Mouse (Mus musculus): ENCODE data around the gene Ndufs4. TPM values are rescaled to one million over a fixed set of nuclear protein-coding genes. Genes with fewer than 3 reads are reported as not detected.
"Not testable (repeated sequence)": the region's sequence is repeated elsewhere in the genome, so short reads cannot be mapped to it uniquely, and the experiment has no call there.

Ndufs4 gene
- total and polyA plus RNA-seq, 2 experiments from 2014 or later: 47.7 to 422 TPM

DNA sequence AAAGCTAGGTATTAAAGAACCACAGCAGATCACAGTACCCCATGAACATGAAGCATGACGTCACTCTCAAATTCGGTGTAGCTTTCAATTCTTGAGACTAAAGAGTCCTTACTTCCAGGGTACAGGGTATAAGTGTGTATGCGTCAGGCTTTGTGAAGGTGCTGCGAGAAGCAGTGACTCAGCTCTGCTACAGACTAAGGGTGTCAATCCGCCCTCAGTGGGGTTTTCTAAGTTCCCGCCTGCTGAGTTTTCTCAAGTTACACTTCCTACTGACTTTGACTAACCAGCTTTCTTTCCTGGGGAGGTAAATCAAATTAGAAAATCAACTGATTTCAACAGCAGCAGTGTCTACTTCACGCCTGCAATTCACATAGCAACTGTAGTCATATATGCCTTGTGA is 83.4 kb downstream of the Ndufs4 start:
- no peak for TF ChIP-seq CTCF (IDR thresholded peaks at IDR 0.05; ENCODE audit: low read depth)
- Histone ChIP-seq H3K4me1 (ENCODE audit: insufficient read depth, low read length) (no peaks in the 10 kb centered on the region), H3K27ac (no peak overlapping the region), H3K9me3 (ENCODE audit: low read length) (no peaks in the 10 kb centered on the region), H3K36me3 (ENCODE audit: insufficient read depth, low read length) (no peaks in the 10 kb centered on the region), H3K9ac (replicated peaks; ENCODE audit: low read length) (no peak overlapping the region), H3K27me3 (ENCODE audit: insufficient read depth, low read length) (no peaks in the 10 kb centered on the region), H3K4me2 (ENCODE audit: low read depth, low read length) (no peak overlapping the region), H3K4me3 (ENCODE audit: low read length) (no peak overlapping the region)
- DNase-seq (ENCODE audit: low spot score) (no peak), ATAC-seq (no peak)
- WGBS: 87% methylated on average over 7 of the region's 7 CpGs

- Histone ChIP-seq H3K9ac (replicated peaks; ENCODE audit: low read length) (no peak overlapping the region), H3K4me1 (ENCODE audit: insufficient read depth, low read length) (no peaks in the 10 kb centered on the region), H3K27me3 (ENCODE audit: insufficient read depth, low read length) (no peaks in the 10 kb centered on the region), H3K36me3 (ENCODE audit: insufficient read depth, low read length) (no peaks in the 10 kb centered on the region), H3K4me3 (ENCODE audit: low read length) (no peak overlapping the region), H3K9me3 (ENCODE audit: low read length) (no peaks in the 10 kb centered on the region), H3K27ac (no peak overlapping the region), H3K4me2 (ENCODE audit: low read depth, low read length) (no peak overlapping the region)
- ATAC-seq (no peak), DNase-seq (ENCODE audit: low spot score) (no peak)
- 87% methylated on average over 4 of the region's 4 CpGs for WGBS
- TF ChIP-seq CTCF (IDR thresholded peaks at IDR 0.05; ENCODE audit: low read depth): no peak
Measured at GRCm38 (mm10) chr13:114303466-114304175, 84.4 kb downstream of the Ndufs4 start.

DNA sequence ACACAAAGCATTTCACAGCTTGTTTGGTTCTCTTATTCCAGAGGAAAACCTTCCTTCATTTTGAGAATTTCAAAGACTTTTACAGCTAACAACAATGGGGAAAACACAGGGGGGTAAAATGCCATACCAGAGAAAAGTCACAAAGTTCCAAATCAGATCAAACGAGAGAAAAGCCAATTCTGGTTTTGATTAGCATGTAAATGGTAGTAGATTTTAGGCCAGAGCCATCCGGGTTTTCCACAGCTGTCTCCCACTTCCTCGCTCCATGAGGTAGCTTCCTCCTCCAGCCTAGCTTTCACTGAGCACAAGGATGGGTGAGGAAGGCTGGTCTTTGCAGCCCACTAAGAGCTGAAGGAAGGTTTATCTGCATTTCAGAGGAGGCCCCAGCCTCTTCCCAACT is 90.3 kb downstream of the Ndufs4 start:
- DNase-seq (ENCODE audit: low spot score) (no peak), ATAC-seq (no peak)
- no peak overlapping the region for H3K27ac ChIP-seq
- no peak for TF ChIP-seq CTCF (IDR thresholded peaks at IDR 0.05; ENCODE audit: low read depth)
- no peak overlapping the region for H3K9ac ChIP-seq (replicated peaks; ENCODE audit: low read length)
- no peaks in the 10 kb centered on the region for H3K36me3 ChIP-seq (ENCODE audit: insufficient read depth, low read length)
- no peaks in the 10 kb centered on the region for H3K4me1 ChIP-seq (ENCODE audit: insufficient read depth, low read length)
- H3K4me2 ChIP-seq (ENCODE audit: low read depth, low read length): no peak overlapping the region
- H3K9me3 ChIP-seq (ENCODE audit: low read length): no peaks in the 10 kb centered on the region
- no peak overlapping the region for H3K4me3 ChIP-seq (ENCODE audit: low read length)
- 39% methylated on average over 3 of the region's 3 CpGs for WGBS
- H3K27me3 ChIP-seq (ENCODE audit: insufficient read depth, low read length): no peaks in the 10 kb centered on the region

DNA sequence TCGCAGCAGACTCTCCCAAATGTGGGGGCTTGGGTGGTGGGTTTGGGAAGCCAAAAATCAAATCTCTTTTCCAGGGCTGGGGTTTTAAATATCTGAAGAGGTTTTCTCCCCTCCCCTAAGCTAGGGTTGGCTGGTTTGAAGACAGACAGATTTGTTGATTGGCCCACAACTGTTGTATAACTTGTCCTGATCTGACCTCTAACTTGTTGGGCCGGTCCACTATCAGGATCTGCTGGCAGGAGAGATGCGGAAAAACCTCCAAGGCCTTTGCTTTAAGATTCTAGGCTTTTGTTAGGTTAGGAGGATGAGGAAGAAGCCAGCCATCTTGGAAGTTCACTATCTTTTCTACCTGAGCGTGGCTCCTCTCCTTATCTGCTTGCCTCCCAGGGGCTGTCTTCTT is 91.5 kb downstream of the Ndufs4 start:
- no peaks in the 10 kb centered on the region for H3K27me3 ChIP-seq (ENCODE audit: insufficient read depth, low read length)
- no peak for ATAC-seq
- no peaks in the 10 kb centered on the region for H3K36me3 ChIP-seq (ENCODE audit: insufficient read depth, low read length)
- 96% methylated on average over 4 of the region's 4 CpGs for WGBS
- no peak overlapping the region for H3K9ac ChIP-seq (replicated peaks; ENCODE audit: low read length)
- H3K27ac ChIP-seq: no peak overlapping the region
- no peaks in the 10 kb centered on the region for H3K4me1 ChIP-seq (ENCODE audit: insufficient read depth, low read length)
- no peak for TF ChIP-seq CTCF (IDR thresholded peaks at IDR 0.05; ENCODE audit: low read depth)
- no peak overlapping the region for H3K4me2 ChIP-seq (ENCODE audit: low read depth, low read length)
- H3K4me3 ChIP-seq (ENCODE audit: low read length): no peak overlapping the region
- DNase-seq (ENCODE audit: low spot score): no peak
- H3K9me3 ChIP-seq (ENCODE audit: low read length): no peaks in the 10 kb centered on the region

DNA sequence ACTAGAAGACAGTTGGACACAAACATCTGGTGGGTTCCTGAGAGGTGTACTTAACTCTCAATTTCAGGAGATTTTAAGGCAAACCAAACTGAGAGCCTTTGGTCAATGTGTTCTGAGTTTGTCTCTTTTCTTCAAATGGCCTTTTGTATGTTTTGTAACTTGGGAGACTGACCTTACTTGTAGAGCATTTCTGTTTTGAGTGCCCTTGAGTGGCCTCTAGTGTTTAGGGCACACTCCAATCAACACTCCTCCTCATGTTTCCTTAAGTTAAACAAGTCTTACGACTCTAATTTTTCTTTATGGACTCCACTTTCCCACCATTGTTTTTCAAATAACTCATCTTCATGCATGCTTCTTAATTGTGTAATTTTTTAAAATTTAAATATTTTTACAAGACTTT is 98.6 kb downstream of the Ndufs4 start:
- no peak overlapping the region for H3K4me2 ChIP-seq (ENCODE audit: low read depth, low read length)
- DNase-seq (ENCODE audit: low spot score) (no peak), ATAC-seq (no peak)

DNA sequence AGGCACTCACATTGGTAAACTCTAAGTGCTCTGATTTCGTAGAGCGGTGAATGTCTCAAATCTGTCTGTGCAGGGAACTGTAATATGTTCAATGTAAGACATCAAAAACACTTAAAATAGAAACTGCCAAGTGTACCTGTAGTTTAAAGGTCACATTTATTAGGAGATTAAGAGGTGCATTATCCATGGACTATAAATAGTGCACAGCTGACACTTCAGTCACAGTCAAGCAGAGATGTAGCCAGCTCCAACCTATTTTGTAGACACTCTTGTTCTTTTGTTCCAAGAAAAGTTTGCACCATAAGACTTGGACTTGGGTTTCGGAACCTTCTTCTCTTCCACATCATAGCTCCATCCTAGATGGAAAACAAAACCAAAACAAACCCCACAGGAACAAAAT is 99.5 kb downstream of the Ndufs4 start:
- no peak for TF ChIP-seq CTCF (IDR thresholded peaks at IDR 0.05; ENCODE audit: low read depth)
- Histone ChIP-seq H3K4me2 (ENCODE audit: low read depth, low read length) (no peak overlapping the region), H3K4me3 (ENCODE audit: low read length) (no peak overlapping the region), H3K27ac (no peak overlapping the region), H3K9ac (replicated peaks; ENCODE audit: low read length) (no peak overlapping the region), H3K4me1 (ENCODE audit: insufficient read depth, low read length) (no peaks in the 10 kb centered on the region), H3K9me3 (ENCODE audit: low read length) (no peaks in the 10 kb centered on the region), H3K36me3 (ENCODE audit: insufficient read depth, low read length) (peaks cover 5% of the 10 kb centered on the region; the same call in 1 of the 2 replicates), H3K27me3 (ENCODE audit: insufficient read depth, low read length) (no peaks in the 10 kb centered on the region)
- WGBS: 95% methylated on average over 3 of the region's 3 CpGs
- DNase-seq (ENCODE audit: low spot score) (no peak), ATAC-seq (no peak)

More for the DNA sequence above, 98.6 kb downstream of the Ndufs4 start:
- H3K4me1 ChIP-seq (ENCODE audit: insufficient read depth, low read length): no peaks in the 10 kb centered on the region
- no peak overlapping the region for H3K27ac ChIP-seq
- H3K4me3 ChIP-seq (ENCODE audit: low read length): no peak overlapping the region
- H3K27me3 ChIP-seq (ENCODE audit: insufficient read depth, low read length): no peaks in the 10 kb centered on the region
- no peak overlapping the region for H3K9ac ChIP-seq (replicated peaks; ENCODE audit: low read length)
- TF ChIP-seq CTCF (IDR thresholded peaks at IDR 0.05; ENCODE audit: low read depth): no peak
- WGBS: 93% methylated on average over 1 of the region's 1 CpGs
- peaks cover 2% of the 10 kb centered on the region; the same call in 1 of the 2 replicates for H3K36me3 ChIP-seq (ENCODE audit: insufficient read depth, low read length)
- H3K9me3 ChIP-seq (ENCODE audit: low read length): no peaks in the 10 kb centered on the region

DNA sequence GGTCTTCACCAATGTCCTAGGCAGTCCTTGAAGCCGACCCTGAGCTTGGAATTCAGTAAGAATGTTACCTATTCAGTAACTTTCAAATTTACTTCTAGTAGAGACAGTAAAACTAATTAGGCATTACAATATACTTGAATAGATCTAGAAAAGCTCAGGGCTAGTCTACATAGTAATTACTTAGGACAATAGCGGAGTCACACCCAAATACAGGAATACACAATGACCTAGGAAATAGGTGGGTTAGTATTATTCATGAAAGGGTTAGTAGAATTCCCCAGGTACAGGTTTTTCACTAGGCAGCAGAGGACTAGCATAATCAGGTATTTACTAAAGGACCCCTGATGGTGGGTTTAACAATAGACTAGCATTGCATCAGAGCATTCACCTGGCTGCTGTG is 109.4 kb downstream of the Ndufs4 start:
- not testable (repeated sequence) for H3K4me1 ChIP-seq (ENCODE audit: insufficient read depth, low read length); H3K27me3 ChIP-seq (ENCODE audit: insufficient read depth, low read length); H3K9me3 ChIP-seq (ENCODE audit: low read length); H3K9ac ChIP-seq (replicated peaks; ENCODE audit: low read length); H3K4me3 ChIP-seq (ENCODE audit: low read length); DNase-seq (ENCODE audit: low spot score); H3K4me2 ChIP-seq (ENCODE audit: low read depth, low read length); H3K27ac ChIP-seq; H3K36me3 ChIP-seq (ENCODE audit: insufficient read depth, low read length); ATAC-seq
- WGBS: 96% methylated on average over 2 of the region's 2 CpGs
